Mouse (Mus musculus): Measurements from ENCODE around the gene Morn1.
A peak's percentile ranks its signal among the peaks of the same experiment; 100 is the strongest.

Morn1 gene

DNA sequence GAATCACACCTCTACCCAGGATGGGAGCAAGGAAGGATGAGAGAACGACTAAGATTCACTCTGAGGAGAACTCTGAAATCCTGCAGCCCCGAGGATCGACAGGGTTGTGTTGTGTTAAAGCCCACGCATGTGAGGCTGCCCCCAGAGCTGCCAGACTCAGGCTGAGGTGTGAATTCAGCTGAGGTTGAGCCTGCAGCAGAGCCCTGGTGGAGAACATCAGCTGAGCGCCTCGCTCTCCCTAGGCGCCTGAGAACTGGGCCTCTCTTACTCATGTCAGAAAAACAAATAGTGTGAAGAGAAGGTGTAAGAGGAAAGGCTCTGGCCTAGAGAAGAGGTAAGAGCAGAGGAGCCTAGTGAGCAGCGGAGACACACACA is 72.2 kb downstream of the Morn1 start:
- no peak for DNase-seq (ENCODE audit: low spot score in 2 of 2)

DNA sequence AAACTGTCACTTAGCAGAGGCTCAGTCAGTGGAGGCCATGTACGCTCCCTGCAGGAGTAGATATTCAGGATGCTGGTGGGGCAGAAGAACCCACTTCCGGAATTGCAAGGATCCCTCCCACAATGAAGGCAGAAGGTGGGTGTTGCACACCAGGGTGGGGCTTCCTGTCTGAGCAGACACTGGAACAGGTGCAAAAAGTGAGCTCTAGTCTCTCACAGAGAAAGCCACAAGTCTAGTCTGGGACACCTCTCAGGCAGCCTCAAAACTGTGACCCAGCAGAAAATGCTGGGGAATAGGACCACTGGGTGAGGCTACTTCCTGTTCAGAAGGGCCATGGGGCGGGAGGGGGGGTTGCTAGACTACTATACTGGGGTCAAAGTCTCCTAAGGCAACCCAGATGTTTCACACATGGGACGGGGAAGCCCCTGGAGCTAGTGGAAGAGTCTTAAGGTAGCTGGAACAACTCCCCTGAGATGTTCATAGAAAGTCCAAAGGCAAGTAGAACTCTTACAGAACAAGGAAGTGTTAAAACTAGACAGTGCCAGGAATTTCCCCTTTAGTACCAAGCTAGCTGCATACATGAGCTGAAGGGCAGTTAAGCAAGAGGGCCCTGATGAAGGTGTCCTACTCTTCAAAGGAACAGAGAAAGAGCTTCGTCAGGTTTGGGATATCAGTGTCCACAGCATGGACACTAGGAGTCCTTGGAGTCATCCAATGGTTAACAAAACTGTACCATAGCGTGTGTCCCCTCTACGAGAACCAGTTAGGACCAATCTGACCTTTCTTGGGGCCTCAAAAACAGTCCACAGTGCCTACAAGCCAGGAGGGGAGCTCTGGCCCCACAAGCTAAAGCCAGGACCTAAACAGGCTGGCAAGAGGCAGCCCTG is 76.3 kb downstream of the Morn1 start:
- no peak for DNase-seq (ENCODE audit: low spot score in 2 of 2)

- no peak for DNase-seq (ENCODE audit: low spot score in 2 of 2)
Observed at GRCm38 (mm10) chr4:155163320-155163651, 76.9 kb downstream of the Morn1 start.

DNA sequence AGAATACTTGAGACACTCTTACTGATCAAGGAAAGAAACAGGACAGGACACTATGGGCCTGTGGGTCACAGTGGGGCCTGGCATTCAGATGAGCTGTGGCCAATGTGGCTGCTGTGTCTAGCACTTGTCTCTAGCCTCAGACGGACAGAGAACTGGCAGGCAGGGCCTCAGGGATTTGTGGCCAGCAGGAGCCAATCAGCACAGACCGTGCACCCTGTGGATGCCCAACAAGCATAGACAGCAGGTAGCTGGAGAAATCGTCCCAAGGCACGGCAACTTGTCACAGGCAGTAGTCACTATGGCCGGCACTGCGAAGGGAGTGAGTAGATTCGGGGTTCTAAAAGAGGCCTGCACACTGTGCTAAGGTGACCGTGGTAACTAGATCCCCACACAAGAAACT is 77.3 kb downstream of the Morn1 start:
- no peak for DNase-seq (ENCODE audit: low spot score in 2 of 2)

GRCm38 (mm10) chr4:155164550-155164949 is 78.2 kb downstream of the Morn1 start:
- no peak for DNase-seq (ENCODE audit: low spot score in 2 of 2)

- no peak for DNase-seq (ENCODE audit: low spot score in 2 of 2)
Observed at GRCm38 (mm10) chr4:155165861-155166260, 79.5 kb downstream of the Morn1 start.

DNA sequence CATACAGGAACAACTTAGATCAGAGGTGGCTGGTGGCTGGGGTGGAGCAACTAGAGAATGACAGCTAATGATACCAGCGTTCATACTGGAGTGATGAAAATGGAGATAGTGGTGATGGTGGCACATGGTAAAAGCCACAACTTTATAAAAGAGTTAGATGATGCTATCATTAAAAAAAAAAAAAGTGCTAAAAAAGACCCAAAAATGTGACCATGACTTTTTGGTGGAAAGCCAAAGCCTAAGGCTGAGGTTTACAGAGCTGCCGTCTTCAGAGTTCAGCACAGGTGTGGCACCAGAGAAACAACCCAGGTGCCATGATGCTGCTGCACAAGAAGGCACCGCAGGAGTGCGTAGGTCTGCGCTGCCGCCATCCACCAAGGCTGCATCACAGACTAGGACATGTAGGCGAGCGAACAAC is 82.5 kb downstream of the Morn1 start:
- no peak for DNase-seq (ENCODE audit: low spot score in 2 of 2)

- DNase-seq (ENCODE audit: low spot score in 2 of 2) = no peak
Observed at GRCm38 (mm10) chr4:155170614-155171212, 84.3 kb downstream of the Morn1 start.

GRCm38 (mm10) chr4:155171961-155172533 is 85.7 kb downstream of the Morn1 start:
- peak; percentile 53 to 77 for DNase-seq (ENCODE audit: low spot score in 2 of 2)

DNA sequence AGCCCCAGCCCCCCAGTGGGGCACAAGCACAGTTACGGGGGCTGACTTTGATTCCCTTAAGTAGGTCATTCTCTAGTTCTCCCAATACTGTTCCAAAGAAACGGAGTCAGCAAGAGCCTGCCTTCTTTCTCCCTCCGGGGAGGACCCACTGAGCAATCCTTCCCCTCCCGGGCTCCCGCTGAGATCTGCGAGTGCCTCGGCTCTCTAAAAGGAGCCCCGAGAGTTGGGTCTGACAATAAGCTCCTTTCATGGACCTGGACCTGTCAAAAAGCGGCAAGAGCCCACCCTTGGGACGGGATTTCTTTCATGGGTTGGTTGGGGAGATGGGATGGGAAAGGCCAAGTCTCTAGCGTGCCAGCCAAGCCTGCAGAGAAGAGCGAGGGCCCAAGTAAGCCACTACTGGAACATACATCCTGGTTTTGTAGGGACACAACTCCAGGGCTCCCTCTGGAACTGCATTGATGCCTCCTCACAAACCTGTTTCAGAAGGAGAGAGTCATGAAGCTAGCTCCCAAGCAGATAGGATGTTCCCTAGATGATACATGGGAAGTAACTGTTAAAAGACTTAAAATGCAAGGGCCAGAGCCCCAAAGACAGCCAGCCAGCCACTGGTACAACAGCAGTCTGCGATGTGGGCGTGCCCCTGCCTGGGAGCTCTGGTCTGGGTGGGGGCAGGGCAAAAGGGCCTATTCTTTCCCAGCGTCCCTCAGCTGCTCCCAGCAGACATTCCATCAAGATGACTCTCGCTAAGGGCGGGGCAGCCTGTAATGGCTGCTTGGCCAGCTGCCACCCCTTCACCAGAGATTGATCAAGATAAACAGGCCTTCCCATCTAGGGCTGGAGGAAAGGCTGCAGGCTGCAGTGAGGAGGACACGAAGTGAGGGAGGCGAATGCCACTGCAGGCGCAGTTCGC is 86.8 kb downstream of the Morn1 start:
- peak; percentile 56 to 63 for DNase-seq (ENCODE audit: low spot score in 2 of 2)

GRCm38 (mm10) chr4:155173822-155174785 is 87.7 kb downstream of the Morn1 start:
- DNase-seq (ENCODE audit: low spot score in 2 of 2) = no peak

- DNase-seq (ENCODE audit: low spot score in 2 of 2) = no peak
Observed at GRCm38 (mm10) chr4:155176210-155176609, 89.8 kb downstream of the Morn1 start.

- DNase-seq (ENCODE audit: low spot score in 2 of 2) = peak in 1 of 2 experiments; percentile 41
Observed at GRCm38 (mm10) chr4:155178274-155178673, 91.9 kb downstream of the Morn1 start.

- DNase-seq (ENCODE audit: low spot score in 2 of 2) = no peak
Observed at GRCm38 (mm10) chr4:155178981-155179512, 92.7 kb downstream of the Morn1 start.

DNA sequence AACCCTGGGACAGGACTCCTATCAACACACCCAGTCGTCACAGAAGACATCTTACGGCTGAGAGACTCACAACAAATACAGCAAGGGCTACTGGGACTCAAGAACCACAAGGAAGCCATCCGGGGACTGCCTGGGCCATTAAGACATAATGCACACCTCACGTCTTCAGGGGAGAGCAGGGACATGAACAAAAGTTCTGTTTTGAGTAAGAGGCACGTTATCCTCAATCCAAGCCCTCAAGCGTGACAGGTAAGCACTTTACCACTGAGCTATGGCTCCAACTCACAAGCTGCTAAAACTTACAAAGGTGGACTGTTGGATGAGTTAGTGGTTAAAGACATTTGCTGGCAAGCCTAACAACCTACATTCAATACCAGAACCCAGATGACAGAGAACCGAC is 96.8 kb downstream of the Morn1 start:
- DNase-seq (ENCODE audit: low spot score in 2 of 2) = no peak

- no peak for DNase-seq (ENCODE audit: low spot score in 2 of 2)
Observed at GRCm38 (mm10) chr4:155184248-155185070, 98.1 kb downstream of the Morn1 start.

GRCm38 (mm10) chr4:155185845-155186244 is 99.5 kb downstream of the Morn1 start:
- DNase-seq (ENCODE audit: low spot score in 2 of 2) = no peak

GRCm38 (mm10) chr4:155187192-155187674 is 100.9 kb downstream of the Morn1 start:
- no peak for DNase-seq (ENCODE audit: low spot score in 2 of 2)

DNA sequence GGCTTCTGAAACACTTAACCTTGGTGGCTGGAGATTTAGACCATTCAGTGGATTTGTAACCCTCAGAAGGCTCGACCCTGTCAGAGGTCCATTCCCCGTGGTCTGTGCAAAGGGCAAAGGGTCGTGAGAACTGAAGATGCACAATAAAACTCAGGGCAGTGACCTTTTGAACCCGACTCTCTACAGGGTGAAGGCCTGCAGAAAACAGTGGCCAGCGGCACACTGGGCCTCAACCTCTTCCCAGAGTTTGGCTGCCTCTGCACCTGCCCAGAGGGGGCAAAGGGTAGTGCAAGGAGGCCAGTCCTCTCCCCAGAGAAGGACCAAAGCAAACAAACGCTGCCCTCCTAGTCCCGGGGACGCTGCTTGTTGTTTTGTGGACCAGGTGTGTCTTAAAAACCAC is 102.0 kb downstream of the Morn1 start:
- no peak for DNase-seq (ENCODE audit: low spot score in 2 of 2)
